Mouse (Mus musculus) embryonic facial prominence, embryonic 15.5 days (tissue): ENCODE measurements around the gene Sema6c. TPM values are rescaled to one million over a fixed set of nuclear protein-coding genes. Genes with fewer than 3 reads are reported as not detected.
"Not testable (repeated sequence)": the region's sequence is repeated elsewhere in the genome, so short reads cannot be mapped to it uniquely, and the experiment has no call there.

ENCODE experiments used
- ATAC-seq: fragments of 200-750 bp; cut with Nextera tagmentation; 2 replicates; pipeline ENCODE4 v1.8.0; 2017; ENCODE audit warnings: low read depth, moderate TSS enrichment; ENCODE audit not compliant: insufficient number of reproducible peaks, low FRiP score, low TSS enrichment
- H3K27ac ChIP-seq: fragments of 300-500 bp; sonication (generic); replicated peaks from 2 replicates; pipeline ENCODE4 v1.5.1; 2015; ENCODE audit warnings: mild to moderate bottlenecking, inconsistent platforms
- H3K27me3 ChIP-seq: fragments of 300-500 bp; sonication (generic); 2 replicates; pipeline ENCODE4 v1.6.1; 2015; ENCODE audit warnings: inconsistent platforms
- H3K36me3 ChIP-seq: fragments of 300-500 bp; sonication (generic); 2 replicates; pipeline ENCODE4 v1.6.1; 2015; ENCODE audit warnings: mild to moderate bottlenecking, inconsistent platforms
- H3K4me1 ChIP-seq: fragments of 300-500 bp; sonication (generic); 2 replicates; pipeline ENCODE4 v1.6.1; 2015; ENCODE audit warnings: inconsistent platforms
- H3K4me2 ChIP-seq: fragments of 300-500 bp; sonication (generic); replicated peaks from 2 replicates; pipeline ENCODE4 v1.6.1; 2015; ENCODE audit warnings: mild to moderate bottlenecking, inconsistent platforms
- H3K4me3 ChIP-seq: fragments of 300-500 bp; sonication (generic); replicated peaks from 2 replicates; pipeline ENCODE4 v1.5.1; 2015; ENCODE audit warnings: mild to moderate bottlenecking, inconsistent platforms
- H3K9ac ChIP-seq: fragments of 300-500 bp; sonication (generic); 2 replicates; pipeline ENCODE4 v1.6.1; 2015; ENCODE audit warnings: inconsistent platforms
- H3K9me3 ChIP-seq: fragments of 300-500 bp; sonication (generic); replicated peaks from 2 replicates; pipeline ENCODE4 v1.6.1; 2016; ENCODE audit warnings: inconsistent platforms
- WGBS: fragments of 180-500 bp; shearing (Covaris S2); methylation state at CpG from one replicate; pipeline ENCODE4 v1.1.7; 2015; 5-methylcytosine and 5-hydroxymethylcytosine counted together
- polyA plus RNA-seq: library from polyadenylated mRNA; unstranded; fragments of >200 nt; fragmentation: Nextera tagmentation; extraction: Ambion mirVana; gene quantifications from 2 replicates; pipeline ENCODE4 v1.2.1, GENCODE M21; 2015

Gene Sema6c
- 13.1 and 15.6 TPM in 2 replicates for polyA plus RNA-seq

- H3K4me1 ChIP-seq, result peaks cover 40% of the 10 kb centered on the region
- ATAC-seq, result peak; percentile 96
- peak within 1 kb of the TSS; percentile 65 for H3K4me3 ChIP-seq
- H3K27me3 ChIP-seq, result no peaks in the 10 kb centered on the region
- H3K9me3 ChIP-seq, result no peaks in the 10 kb centered on the region
- peaks cover 9% of the 10 kb centered on the region; the same call in 1 of the 2 replicates for H3K36me3 ChIP-seq
- under 1% methylated on average over 66 of the region's 66 CpGs for WGBS
- H3K4me2 ChIP-seq, result peak within 1 kb of the TSS; percentile 74
- peak within 1 kb of the TSS; percentile 68 for H3K27ac ChIP-seq
- peak within 1 kb of the TSS; percentile 47 for H3K9ac ChIP-seq
These were observed at the start of gene Sema6c for GRCm38 (mm10) chr3:95159987-95160963. Sema6c (plus strand) TSS chr3:95160457.

- Histone ChIP-seq H3K4me2 (peak within 1 kb of the TSS; percentile 54), H3K4me1 (peaks cover 18% of the 10 kb centered on the region), H3K4me3 (peak within 1 kb of the TSS; percentile 81), H3K9ac (peak within 1 kb of the TSS; percentile 85), H3K36me3 (peaks cover 17% of the 10 kb centered on the region), H3K9me3 (no peaks in the 10 kb centered on the region), H3K27ac (peak within 1 kb of the TSS; percentile 98), H3K27me3 (no peaks in the 10 kb centered on the region)
- ATAC-seq, result peak; percentile 69
- under 1% methylated on average over 54 of the region's 54 CpGs for WGBS
These were observed 49.1 kb upstream of the Sema6c start, which contains the start of gene Vps72 for GRCm38 (mm10) chr3:95110911-95111726. Vps72 (plus strand) TSS chr3:95111022.

- ATAC-seq, result no peak
- H3K9me3 ChIP-seq, result no peaks in the 10 kb centered on the region
- WGBS, result 86% methylated on average over 1 of the region's 1 CpGs
- peaks cover 18% of the 10 kb centered on the region for H3K4me1 ChIP-seq
- H3K36me3 ChIP-seq, result peaks cover 22% of the 10 kb centered on the region
- no peaks in the 10 kb centered on the region for H3K27me3 ChIP-seq
- H3K4me3 ChIP-seq, result no peak overlapping the region
- H3K4me2 ChIP-seq, result peak overlapping the region; percentile 54; the same call in 1 of the 2 replicates
- no peak overlapping the region for H3K9ac ChIP-seq
- H3K27ac ChIP-seq, result no peak overlapping the region
These were observed 47.5 kb upstream of the Sema6c start for GRCm38 (mm10) chr3:95112760-95113159.

DNA sequence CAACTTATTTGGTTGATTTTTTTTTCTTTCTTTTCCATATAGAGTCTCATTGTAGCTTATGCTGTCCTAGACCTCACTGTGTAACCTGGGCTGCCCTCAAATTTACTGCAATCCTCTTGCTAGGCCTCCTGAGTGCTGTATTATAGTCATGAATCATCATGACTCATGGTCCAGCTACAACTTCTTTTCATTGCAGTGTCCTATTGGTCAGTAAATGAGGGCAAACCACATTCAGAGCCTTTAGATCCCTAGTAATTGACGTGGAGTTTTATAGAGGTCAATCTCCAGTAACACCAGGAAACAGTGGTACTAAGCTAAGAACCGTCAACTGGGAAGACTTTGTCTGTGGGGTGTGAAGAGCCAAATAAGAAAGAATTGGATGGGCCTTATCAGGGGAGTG is 42.5 kb upstream of the Sema6c start:
- Histone ChIP-seq H3K36me3 (peaks cover 68% of the 10 kb centered on the region), H3K4me2 (no peak overlapping the region)
- WGBS, result 89% methylated on average over 2 of the region's 2 CpGs

GRCm38 (mm10) chr3:95121580-95121979 is 38.7 kb upstream of the Sema6c start:
- WGBS, result 82% methylated on average over 6 of the region's 6 CpGs
- Histone ChIP-seq H3K27me3 (no peaks in the 10 kb centered on the region), H3K9ac (no peak overlapping the region), H3K4me1 (peaks cover 18% of the 10 kb centered on the region), H3K9me3 (no peaks in the 10 kb centered on the region), H3K27ac (no peak overlapping the region; the same call in 1 of the 2 replicates), H3K4me2 (no peak overlapping the region), H3K36me3 (peaks cover 53% of the 10 kb centered on the region), H3K4me3 (no peak overlapping the region)
- ATAC-seq, result no peak

More for the DNA sequence above, 42.5 kb upstream of the Sema6c start:
- Histone ChIP-seq H3K4me3 (no peak overlapping the region), H3K9ac (no peak overlapping the region), H3K27ac (no peak overlapping the region), H3K9me3 (no peaks in the 10 kb centered on the region), H3K27me3 (no peaks in the 10 kb centered on the region), H3K4me1 (peaks cover 6% of the 10 kb centered on the region; the same call in 1 of the 2 replicates)
- ATAC-seq, result no peak

DNA sequence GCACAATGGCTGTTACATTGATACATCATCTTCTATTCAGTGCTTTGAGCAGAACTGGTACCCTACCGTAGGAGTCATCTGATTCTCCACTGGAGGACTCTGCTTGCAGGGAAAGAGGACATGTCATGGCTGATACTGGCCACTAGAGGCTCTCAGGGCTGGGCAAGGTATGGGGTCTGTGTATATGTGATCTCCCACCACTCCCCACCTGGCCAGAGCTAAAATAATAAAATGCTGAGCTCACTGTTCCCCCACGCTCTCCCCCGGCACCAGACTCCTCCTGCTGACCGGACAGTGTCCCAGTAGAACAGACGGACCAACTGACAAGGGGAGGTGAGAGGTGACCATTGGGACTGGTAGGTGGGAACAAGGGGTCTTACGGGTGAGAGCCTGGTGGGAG is 36.0 kb upstream of the Sema6c start, which contains the start of gene Tmod4:
TSS of gene Tmod4 (plus strand) at position 231 of the 400 bp plus-strand sequence.
- no peak within 1 kb of the TSS for H3K4me2 ChIP-seq
- peaks cover 18% of the 10 kb centered on the region for H3K4me1 ChIP-seq
- no peaks in the 10 kb centered on the region for H3K27me3 ChIP-seq
- H3K27ac ChIP-seq, result peak within 1 kb of the TSS; percentile 61
- no peak within 1 kb of the TSS for H3K9ac ChIP-seq
- H3K9me3 ChIP-seq, result no peaks in the 10 kb centered on the region
- ATAC-seq, result no peak
- H3K36me3 ChIP-seq, result peaks cover 36% of the 10 kb centered on the region
- no peak within 1 kb of the TSS for H3K4me3 ChIP-seq
- WGBS, result 66% methylated on average over 6 of the region's 6 CpGs

DNA sequence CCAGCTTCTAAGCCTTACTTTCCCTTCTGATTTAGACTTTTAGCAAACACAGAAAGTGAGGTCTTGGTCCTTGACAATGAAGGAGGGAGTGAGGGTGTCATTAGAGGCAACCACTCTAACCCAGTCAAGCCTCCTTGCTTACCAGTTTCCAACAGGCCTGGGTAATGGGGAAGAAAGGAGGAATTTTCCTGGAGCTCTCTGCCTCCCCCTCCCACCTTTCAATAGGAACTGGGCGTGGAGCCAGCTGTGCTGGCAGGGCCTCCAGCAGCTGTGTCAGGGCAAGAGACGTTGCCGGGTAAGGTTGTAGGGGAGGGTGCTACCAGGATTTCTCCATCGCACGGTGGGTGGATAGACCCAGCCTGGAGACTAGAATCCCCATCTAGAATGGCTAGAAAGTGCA is 35.3 kb upstream of the Sema6c start:
- Histone ChIP-seq H3K36me3 (peaks cover 36% of the 10 kb centered on the region), H3K27me3 (no peaks in the 10 kb centered on the region), H3K27ac (peak overlapping the region; percentile 61), H3K4me1 (peaks cover 18% of the 10 kb centered on the region), H3K9me3 (no peaks in the 10 kb centered on the region), H3K4me2 (no peak overlapping the region), H3K9ac (no peak overlapping the region), H3K4me3 (no peak overlapping the region)
- peak; percentile 69; the same call in 1 of the 2 replicates for ATAC-seq
- WGBS, result 17% methylated on average over 5 of the region's 5 CpGs

GRCm38 (mm10) chr3:95129226-95129651 is 31.0 kb upstream of the Sema6c start:
- H3K9me3 ChIP-seq, result no peaks in the 10 kb centered on the region
- WGBS, result 61% methylated on average over 6 of the region's 6 CpGs
- H3K36me3 ChIP-seq, result peaks cover 27% of the 10 kb centered on the region
- no peak overlapping the region for H3K27ac ChIP-seq
- H3K27me3 ChIP-seq, result no peaks in the 10 kb centered on the region
- no peak overlapping the region for H3K4me3 ChIP-seq
- no peak overlapping the region for H3K9ac ChIP-seq
- peaks cover 20% of the 10 kb centered on the region for H3K4me1 ChIP-seq
- ATAC-seq, result no peak
- no peak overlapping the region for H3K4me2 ChIP-seq

DNA sequence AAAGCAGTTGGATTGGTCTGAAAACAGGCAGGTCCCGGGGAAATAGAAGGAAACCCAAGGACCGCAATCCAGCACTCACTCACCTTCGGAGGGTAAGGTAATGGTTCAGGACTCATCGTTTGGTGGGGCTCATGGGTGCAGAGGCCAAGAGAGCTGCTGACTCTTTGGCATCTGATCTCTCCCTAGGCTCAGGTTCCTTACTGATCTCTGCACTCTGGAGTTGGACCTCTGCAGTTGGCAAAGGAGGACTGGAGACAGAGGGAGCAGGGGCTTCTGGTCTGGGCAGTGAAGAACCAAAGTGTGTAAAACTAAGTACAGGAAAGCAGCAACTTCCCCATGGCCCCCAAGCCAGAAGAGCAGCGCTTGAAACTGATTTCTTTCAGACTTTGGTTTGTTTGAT is 30.2 kb upstream of the Sema6c start:
- Histone ChIP-seq H3K4me2 (no peak overlapping the region), H3K36me3 (peaks cover 27% of the 10 kb centered on the region), H3K4me3 (no peak overlapping the region), H3K27me3 (no peaks in the 10 kb centered on the region), H3K4me1 (peaks cover 14% of the 10 kb centered on the region), H3K9ac (no peak overlapping the region), H3K27ac (no peak overlapping the region), H3K9me3 (no peaks in the 10 kb centered on the region)
- 83% methylated on average over 5 of the region's 5 CpGs for WGBS
- ATAC-seq, result no peak

DNA sequence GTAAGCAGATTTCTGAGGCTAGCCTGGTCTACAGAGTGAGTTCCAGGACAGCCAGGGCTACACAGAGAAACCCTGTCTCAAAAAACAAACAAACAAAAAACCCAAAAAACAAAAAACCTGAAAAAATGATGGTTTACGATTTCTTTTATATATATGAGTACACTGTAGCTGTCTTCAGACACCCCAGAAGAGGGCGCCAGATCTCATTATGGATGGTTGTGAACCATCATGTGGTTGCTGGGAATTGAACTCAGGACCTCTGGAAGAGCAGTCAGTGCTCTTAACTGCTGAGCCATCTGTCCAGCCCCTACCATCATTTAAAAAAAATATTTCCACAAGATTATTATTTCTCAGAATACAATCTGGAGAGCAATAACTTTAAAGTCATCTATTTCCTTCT is 27.9 kb upstream of the Sema6c start:
- H3K9me3 ChIP-seq, ATAC-seq, H3K9ac ChIP-seq: not testable (repeated sequence)

GRCm38 (mm10) chr3:95133176-95133575 is 27.1 kb upstream of the Sema6c start:
- Histone ChIP-seq H3K36me3 (peaks cover 31% of the 10 kb centered on the region), H3K4me1 (peaks cover 19% of the 10 kb centered on the region), H3K9ac (peak overlapping the region; percentile 75), H3K27me3 (no peaks in the 10 kb centered on the region), H3K4me2 (peak overlapping the region; percentile 81), H3K27ac (peak overlapping the region; percentile 73), H3K4me3 (peak overlapping the region; percentile 56), H3K9me3 (no peaks in the 10 kb centered on the region)
- ATAC-seq, result no peak
- 53% methylated on average over 11 of the region's 11 CpGs for WGBS

More for the DNA sequence above, 27.9 kb upstream of the Sema6c start:
- H3K27me3 ChIP-seq, H3K4me2 ChIP-seq, H3K4me3 ChIP-seq, H3K27ac ChIP-seq: not testable (repeated sequence)
- Histone ChIP-seq H3K4me1 (peaks cover 19% of the 10 kb centered on the region), H3K36me3 (peaks cover 27% of the 10 kb centered on the region)
- WGBS, result 87% methylated on average over 2 of the region's 2 CpGs
